Mouse (Mus musculus) embryo, embryonic 9.5 days (tissue): ENCODE measurements around the gene Nrxn2.

ENCODE experiments used
- DNase-seq: peaks from one replicate; pipeline ENCODE4 v3.0.0-alpha.2; 2017; ENCODE audit errors: extremely low spot score

Nrxn2 gene

GRCm38 (mm10) chr19:6416894-6417761 lies 1.4 kb upstream of the Nrxn2 start:
- no peak for DNase-seq

GRCm38 (mm10) chr19:6418984-6419692 lies 607 bp downstream of the Nrxn2 start:
- no peak for DNase-seq

GRCm38 (mm10) chr19:6419805-6420310 lies 1.3 kb downstream of the Nrxn2 start:
- no peak for DNase-seq

GRCm38 (mm10) chr19:6420481-6421210 lies 2.1 kb downstream of the Nrxn2 start:
- no peak for DNase-seq

GRCm38 (mm10) chr19:6421211-6421590 lies 2.7 kb downstream of the Nrxn2 start:
- DNase-seq = no peak

GRCm38 (mm10) chr19:6422014-6422413 lies 3.5 kb downstream of the Nrxn2 start:
- no peak for DNase-seq

- DNase-seq = no peak
Observed at GRCm38 (mm10) chr19:6423241-6423640, 4.7 kb downstream of the Nrxn2 start.

- DNase-seq = no peak
Observed at GRCm38 (mm10) chr19:6424137-6424881, 5.8 kb downstream of the Nrxn2 start.

GRCm38 (mm10) chr19:6425595-6425994 lies 7.1 kb downstream of the Nrxn2 start:
- DNase-seq = no peak

- peak; percentile 76 for DNase-seq
Observed at GRCm38 (mm10) chr19:6426703-6427500, 8.4 kb downstream of the Nrxn2 start.

- no peak for DNase-seq
Observed at GRCm38 (mm10) chr19:6427653-6428434, 9.3 kb downstream of the Nrxn2 start.

- peak; percentile 60 for DNase-seq
Observed at GRCm38 (mm10) chr19:6428501-6429200, 10.1 kb downstream of the Nrxn2 start.

- no peak for DNase-seq
Observed at GRCm38 (mm10) chr19:6443016-6443415, 24.5 kb downstream of the Nrxn2 start.

GRCm38 (mm10) chr19:6445761-6446423 lies 27.4 kb downstream of the Nrxn2 start:
- DNase-seq = peak; percentile 43

- DNase-seq = no peak
Observed at GRCm38 (mm10) chr19:6446736-6447437, 28.4 kb downstream of the Nrxn2 start.

- no peak for DNase-seq
Observed at GRCm38 (mm10) chr19:6448752-6449151, 30.2 kb downstream of the Nrxn2 start.

- no peak for DNase-seq
Observed at GRCm38 (mm10) chr19:6449841-6450240, 31.3 kb downstream of the Nrxn2 start.

- peak; percentile 76 for DNase-seq
Observed at GRCm38 (mm10) chr19:6452030-6452494, 33.5 kb downstream of the Nrxn2 start.
